Mouse (Mus musculus): ENCODE measurements around the gene Gm29666. TPM values are rescaled to one million over a fixed set of nuclear protein-coding genes. Genes with fewer than 3 reads are reported as not detected.

Gene Gm29666
- total RNA-seq, 2 experiments from 2014 or later, result 0.29 to 0.36 TPM

DNA sequence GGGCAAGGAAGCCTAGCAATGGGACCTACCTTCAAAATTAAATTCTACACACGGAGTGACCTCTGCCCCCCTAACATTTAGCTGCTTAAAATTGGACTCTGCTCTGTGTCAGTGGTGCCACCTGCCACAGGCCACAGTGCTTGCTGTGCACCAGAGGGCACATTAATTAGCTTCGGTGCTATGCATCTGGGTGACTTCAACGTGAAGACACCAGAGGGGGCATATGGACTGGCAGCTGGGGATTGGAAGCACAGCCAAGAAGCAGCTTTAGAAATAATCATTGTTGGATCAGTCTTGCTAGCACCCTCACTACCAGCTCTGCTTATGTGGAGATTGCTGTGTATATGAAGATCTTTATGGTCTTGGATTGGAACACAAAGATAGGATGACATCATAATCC is 6.6 kb downstream of the Gm29666 start:
- no peak for ATAC-seq (ENCODE audit: poor library complexity, severe bottlenecking)

DNA sequence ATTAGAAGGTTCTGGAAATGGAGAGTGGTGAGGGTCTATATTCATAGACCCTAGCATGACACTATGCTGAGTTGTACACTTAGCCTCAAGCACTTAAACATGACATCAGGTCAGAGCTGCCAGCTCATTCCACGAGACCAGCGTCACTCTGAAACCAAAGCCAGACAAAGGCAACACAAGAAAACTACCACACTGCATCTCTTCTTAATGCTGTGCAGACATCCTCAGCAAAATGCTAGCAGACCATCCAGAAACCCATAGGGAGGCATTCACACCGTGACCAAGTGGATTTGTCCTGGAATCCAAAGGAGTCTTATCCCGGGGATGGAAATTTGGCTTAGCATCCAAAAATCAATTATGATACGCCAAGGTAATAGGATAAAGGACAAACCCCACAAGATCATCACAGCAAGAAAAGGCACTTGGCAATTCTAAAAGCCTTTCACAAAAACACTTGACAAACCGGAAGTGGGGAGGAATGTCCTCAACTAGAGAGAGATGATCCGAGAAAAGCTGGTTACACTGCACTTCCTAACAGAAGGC is 15.9 kb downstream of the Gm29666 start:
- ATAC-seq (ENCODE audit: poor library complexity, severe bottlenecking), result no peak

GRCm38 (mm10) chr15:84898077-84898476 is 21.8 kb downstream of the Gm29666 start:
- ATAC-seq (ENCODE audit: poor library complexity, severe bottlenecking), result no peak

DNA sequence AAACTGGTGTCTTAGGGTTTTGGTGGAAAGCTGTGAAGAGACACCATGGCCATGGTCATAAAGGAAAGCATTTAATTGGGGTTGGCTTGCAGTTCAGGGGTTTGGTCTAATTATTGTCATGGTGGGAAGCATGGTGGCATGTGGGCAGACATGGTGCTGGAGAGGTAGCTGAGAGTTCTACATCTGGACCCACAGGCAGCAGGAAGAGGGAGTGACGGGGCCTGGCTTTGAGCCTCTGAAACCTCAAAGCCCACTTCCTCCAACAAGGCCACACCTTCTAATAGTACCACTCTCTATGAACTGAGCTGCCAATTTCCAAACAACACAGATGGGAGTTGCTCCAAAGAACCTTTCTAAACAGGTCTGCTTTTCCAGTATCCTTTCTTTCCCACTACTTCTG is 23.2 kb downstream of the Gm29666 start:
- ATAC-seq (ENCODE audit: poor library complexity, severe bottlenecking), result peak; percentile 60

GRCm38 (mm10) chr15:84896216-84896615 is 23.6 kb downstream of the Gm29666 start:
- 0 out of 2 replicates have a peak, but pooled peaks have one; percentile 45 for ATAC-seq (ENCODE audit: poor library complexity, severe bottlenecking)

DNA sequence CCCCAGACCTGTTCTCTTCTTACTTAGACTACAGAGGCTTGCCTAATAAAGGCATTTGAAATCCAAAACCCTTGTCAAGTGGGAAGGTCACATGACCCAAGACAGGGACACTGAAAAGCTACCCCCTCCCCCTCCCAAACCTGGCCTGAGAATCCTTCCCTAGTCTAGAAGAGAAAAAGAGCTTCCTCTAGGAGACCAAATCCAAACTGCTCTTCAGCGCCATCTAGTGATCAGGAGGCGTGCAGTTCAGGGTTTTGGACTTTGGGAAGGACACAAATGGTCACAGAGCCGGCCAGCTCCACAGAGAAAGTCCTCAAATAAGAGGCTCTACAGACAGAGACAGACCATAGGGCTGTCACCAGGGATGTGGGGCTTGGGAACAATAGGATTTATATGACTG is 28.2 kb downstream of the Gm29666 start:
- ATAC-seq (ENCODE audit: poor library complexity, severe bottlenecking), result peak; percentile 76

GRCm38 (mm10) chr15:84891246-84891645 is 28.6 kb downstream of the Gm29666 start:
- ATAC-seq (ENCODE audit: poor library complexity, severe bottlenecking), result no peak

DNA sequence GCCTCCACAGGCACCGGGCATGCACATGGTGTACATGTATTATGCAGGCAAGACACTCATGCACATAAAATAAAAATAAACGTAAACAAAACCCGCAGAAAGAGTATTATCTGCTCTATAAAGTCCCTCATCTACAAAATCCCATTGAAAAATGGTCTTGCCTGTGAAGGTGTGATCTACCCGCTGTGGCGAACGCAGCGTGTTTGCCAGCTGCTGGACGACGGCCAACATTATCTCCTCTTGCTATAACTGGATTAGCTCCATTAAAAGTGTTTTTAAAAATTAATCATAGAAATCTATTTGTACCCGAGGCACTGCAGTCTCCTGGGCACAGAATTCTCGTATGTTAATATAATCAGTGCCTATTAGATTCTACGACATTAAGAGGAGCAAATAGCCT is 31.8 kb downstream of the Gm29666 start:
- ATAC-seq (ENCODE audit: poor library complexity, severe bottlenecking), result no peak

DNA sequence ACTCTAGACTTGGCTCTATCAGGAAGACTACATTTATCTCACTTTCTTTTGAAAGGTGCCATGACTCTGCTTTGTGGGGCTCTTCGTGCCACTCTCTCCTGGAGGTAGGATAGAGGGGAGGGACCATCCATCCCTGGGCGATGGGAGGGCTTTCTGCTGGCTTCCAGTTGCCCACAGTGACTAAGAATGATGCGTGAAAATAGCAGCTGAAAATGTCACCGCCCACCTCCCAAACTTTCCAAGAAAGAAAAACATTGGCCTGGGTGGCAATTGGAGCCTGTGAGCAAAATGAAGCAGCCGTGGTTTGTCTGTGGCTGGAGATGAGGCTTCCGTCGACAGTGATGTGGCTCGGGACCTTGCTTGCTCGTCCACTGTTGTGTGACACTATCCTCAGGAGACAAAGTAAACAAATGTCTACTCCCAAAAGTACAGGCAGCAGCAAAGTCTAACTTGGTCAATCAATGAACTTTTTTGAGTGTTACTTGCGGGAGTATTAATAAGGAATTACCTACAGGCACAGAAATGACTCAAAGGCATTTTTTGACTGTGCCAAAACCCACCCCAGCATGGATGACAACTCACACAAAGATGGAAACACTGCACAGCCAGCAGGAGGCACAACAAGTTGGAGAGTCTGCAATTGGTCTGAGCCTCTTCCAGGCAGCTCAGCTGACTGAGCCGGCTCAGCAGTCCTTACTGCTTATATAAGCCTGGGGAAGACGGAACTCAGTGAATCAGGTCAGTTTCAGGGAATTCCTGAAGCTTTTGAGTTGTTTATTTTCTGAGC is 42.6 kb downstream of the Gm29666 start:
- no peak for ATAC-seq (ENCODE audit: poor library complexity, severe bottlenecking)

GRCm38 (mm10) chr15:84873867-84874266 is 46.0 kb downstream of the Gm29666 start:
- ATAC-seq (ENCODE audit: poor library complexity, severe bottlenecking), result no peak

- ATAC-seq (ENCODE audit: poor library complexity, severe bottlenecking), result no peak
These were observed 46.8 kb downstream of the Gm29666 start for GRCm38 (mm10) chr15:84873079-84873478.

GRCm38 (mm10) chr15:84871802-84872201 is 48.0 kb downstream of the Gm29666 start:
- ATAC-seq (ENCODE audit: poor library complexity, severe bottlenecking), result no peak

GRCm38 (mm10) chr15:84861911-84862310 is 57.9 kb downstream of the Gm29666 start:
- ATAC-seq (ENCODE audit: poor library complexity, severe bottlenecking), result no peak

Other genes with a start within 250 kb of the Gm29666 start
- gene Arhgap8, start 200.0 kb downstream of the Gm29666 start, total RNA-seq (2015), result not detected in 2 replicates
- not detected in 2 replicates for gene Arhgap8, start 200.0 kb downstream of the Gm29666 start, total RNA-seq (2017)
- 0.09 and 0.14 TPM in 2 replicates for gene Phf21b, start 64.0 kb downstream of the Gm29666 start, total RNA-seq (2015)
- gene Phf21b, start 64.0 kb downstream of the Gm29666 start, total RNA-seq (2017), result 0.22 and 0.69 TPM in 2 replicates
- 29.8 and 32.3 TPM in 2 replicates for gene Nup50, start 3.4 kb upstream of the Gm29666 start, total RNA-seq (2015)
- gene Nup50, start 3.4 kb upstream of the Gm29666 start, total RNA-seq (2017), result 74.2 and 78.5 TPM in 2 replicates
- 48.7 and 48.8 TPM in 2 replicates for gene 5031439G07Rik, start 68.5 kb upstream of the Gm29666 start, total RNA-seq (2015)
- 65.3 and 73.5 TPM in 2 replicates for gene 5031439G07Rik, start 68.5 kb upstream of the Gm29666 start, total RNA-seq (2017)
- not detected in 2 replicates for gene Upk3a, start 97.1 kb upstream of the Gm29666 start, total RNA-seq (2015)
- not detected in 2 replicates for gene Upk3a, start 97.1 kb upstream of the Gm29666 start, total RNA-seq (2017)
- gene Fam118a, start 108.9 kb upstream of the Gm29666 start, total RNA-seq (2015), result 8.4 and 9.9 TPM in 2 replicates
- 7.5 and 8.8 TPM in 2 replicates for gene Fam118a, start 108.9 kb upstream of the Gm29666 start, total RNA-seq (2017)
- gene Smc1b, start 211.9 kb upstream of the Gm29666 start, total RNA-seq (2015), result not detected in 2 replicates
- not detected in 2 replicates for gene Smc1b, start 211.9 kb upstream of the Gm29666 start, total RNA-seq (2017)
- not detected in 2 replicates for gene Ribc2, start 212.0 kb upstream of the Gm29666 start, total RNA-seq (2015)
- not detected in 2 replicates for gene Ribc2, start 212.0 kb upstream of the Gm29666 start, total RNA-seq (2017)